Mouse (Mus musculus) skeletal muscle tissue, adult 2 months (tissue): ENCODE data around the gene Dirc2.

ENCODE experiments used
- DNase-seq: peaks from one replicate; pipeline ENCODE4 v3.0.0-alpha.2; 2012; ENCODE audit warnings: low read depth, low spot score

Gene Dirc2

DNA sequence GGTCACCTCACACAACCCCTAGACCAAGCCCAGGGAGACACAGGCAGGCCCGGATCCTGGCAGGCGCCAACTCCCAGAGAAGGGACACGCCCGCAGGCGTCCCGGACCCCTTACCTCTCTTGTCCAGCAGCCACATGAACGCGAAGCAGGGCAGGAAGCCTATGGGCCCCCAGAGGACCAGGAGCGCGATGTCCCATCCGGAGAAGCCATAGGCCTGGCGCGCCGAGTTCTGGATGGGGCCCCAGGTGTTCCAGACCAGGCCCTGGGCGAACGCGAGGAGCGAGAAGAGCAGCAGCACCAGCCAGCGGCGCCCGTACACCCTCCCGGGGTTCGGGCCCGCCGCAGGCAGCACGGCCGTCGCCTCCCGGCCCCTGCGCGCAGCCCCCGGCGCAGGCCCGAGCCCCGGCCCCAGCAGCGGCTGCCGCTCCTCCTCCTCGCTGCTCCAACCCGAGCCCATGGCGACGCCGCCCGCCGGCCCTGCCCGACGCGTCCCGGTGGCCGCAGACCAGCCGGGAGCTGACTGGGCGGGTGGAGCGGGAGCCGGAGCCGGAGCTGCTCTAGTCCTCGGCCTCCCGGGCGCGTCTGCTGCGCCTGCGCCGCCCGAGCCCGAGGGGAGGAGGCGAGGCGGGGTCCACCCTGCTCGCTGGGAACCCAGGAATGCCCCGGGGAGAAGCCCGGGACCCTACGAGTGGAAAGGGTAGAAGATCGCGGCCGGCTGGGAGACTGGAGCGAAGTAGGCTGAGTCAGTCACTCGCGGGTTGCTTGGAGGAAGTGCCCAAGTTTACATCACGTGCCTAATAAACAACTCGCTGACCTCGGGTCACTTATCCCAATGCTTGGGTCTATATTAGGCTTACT is at the start of gene Dirc2:
Gene Dirc2 (minus strand): TSS at position 572 of the 858 bp plus-strand sequence.
- DNase-seq = peak; percentile 72

DNA sequence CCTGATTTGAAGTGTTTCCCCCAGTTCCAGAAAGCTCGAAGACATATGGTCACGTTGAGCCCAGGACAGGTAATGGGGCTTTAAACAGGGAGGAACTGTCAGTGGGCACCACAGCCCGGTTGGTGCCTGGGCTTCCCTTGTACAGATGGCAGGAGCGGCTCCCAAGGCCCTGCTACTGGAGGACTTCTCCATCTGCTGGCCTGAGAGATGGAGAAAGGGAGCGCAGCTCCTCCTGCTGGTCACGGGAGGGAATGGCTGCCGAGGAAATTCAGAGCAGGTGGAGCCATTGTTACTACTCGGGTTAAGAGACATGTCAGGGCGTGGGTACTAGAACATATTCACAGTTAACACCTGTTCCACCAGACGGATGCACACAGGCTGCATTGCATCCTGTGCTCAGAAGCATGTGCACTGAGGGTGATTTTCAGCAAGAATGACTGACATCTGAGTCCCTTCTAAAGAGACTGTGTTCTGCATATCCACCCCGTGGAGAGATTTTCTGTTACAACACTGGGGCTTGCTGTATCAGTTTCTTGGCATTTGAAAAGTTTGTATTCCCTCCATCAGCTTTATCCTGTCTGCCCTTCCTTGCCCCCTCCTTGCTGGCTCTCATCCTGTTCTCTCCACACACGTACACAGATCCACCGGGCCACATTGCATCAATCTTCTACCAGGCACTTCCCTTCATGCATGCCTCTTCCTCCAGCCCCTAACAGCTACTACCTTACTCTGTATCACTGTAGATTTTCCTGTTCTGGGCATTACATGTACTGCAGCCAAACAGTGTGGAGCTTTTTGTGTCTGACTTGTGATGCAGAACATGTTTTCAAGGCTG is 48.3 kb upstream of the Dirc2 start:
- DNase-seq = peak; percentile 67

DNA sequence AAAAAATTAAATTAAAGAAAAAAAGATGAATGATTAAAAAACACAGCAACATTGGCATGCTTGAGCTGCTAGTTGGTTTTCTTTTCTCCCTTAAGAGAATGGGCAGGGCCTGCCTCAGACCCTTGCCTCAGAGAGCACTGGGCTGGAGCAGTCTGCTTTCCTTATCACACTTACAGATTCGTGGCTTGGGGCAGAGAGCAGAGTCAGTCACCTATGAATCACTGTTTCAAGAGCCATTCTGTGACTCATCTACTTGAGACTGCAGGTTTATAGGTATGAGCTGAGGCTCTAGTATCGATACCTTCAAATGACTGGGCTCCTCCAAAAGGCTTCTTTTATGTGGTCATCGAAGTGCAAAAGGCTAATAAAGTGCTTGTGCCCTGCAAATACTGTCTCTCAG is 44.0 kb upstream of the Dirc2 start:
- DNase-seq = no peak

DNA sequence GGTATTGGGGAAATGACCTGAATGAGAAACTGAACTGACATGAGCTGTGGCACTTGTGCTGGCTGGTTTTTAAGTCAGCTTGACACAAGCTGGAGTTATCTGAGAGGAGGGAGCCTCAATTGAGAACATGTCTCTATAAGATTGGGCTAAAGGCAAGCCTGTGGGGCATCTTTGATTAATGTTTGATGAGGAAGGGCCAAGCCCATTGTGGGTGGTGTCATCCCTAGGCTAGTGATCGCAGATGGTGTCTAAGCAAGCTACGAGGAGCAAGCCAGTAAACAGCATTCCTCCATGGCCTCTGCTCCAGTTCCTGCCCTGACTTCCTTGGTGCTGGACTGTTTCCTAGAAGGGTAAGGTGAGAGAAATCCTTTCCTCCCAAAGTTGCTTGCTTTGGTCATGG is 39.7 kb upstream of the Dirc2 start:
- no peak for DNase-seq

DNA sequence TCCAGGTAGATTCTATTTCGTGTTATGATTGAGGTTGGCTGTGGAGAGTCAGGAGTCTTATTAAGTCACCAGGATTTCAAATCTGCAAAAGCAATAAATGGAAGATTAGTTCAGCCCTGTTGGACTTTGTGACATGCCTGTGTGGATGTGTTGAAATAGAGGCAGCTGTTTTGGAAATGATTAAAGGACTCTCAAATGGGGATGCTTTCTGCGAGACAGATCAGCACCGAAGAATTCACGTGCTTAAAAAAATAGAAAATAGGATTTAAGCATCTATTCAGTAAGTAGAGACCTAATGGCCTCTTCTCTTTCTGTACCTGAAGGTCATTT is 38.5 kb upstream of the Dirc2 start:
- DNase-seq = no peak

DNA sequence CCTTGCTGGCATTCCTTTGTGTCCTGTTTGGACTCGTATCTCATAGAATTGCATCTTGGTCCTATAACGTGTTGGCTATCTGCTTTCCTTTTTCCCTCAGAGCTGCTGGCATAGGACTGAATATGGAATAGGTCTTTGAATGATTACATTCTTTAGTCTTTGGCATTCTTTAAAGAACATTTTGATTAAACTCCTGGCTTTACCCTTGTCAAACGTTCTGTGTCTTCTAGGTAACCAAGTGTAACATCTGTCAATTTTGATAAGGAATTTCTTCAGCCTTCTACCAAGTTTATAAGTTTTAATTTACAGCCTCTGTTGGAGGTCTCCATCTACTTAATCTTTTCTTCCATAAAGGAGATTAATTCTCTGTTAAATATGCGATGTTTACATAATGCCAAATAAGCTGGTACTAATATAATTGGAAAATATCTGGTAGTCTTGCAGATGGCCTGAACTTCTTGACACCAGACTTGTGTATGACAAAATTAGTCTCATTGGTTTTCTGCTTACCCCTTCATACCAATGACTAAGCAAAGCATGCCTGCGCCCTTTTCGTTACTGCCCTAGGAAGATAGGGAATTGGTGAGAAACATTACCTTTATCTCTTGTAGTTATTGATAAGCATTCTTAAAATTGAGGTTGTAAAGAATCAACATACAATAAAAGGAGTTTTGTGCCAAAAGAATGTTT is 38.0 kb upstream of the Dirc2 start:
- DNase-seq = no peak

DNA sequence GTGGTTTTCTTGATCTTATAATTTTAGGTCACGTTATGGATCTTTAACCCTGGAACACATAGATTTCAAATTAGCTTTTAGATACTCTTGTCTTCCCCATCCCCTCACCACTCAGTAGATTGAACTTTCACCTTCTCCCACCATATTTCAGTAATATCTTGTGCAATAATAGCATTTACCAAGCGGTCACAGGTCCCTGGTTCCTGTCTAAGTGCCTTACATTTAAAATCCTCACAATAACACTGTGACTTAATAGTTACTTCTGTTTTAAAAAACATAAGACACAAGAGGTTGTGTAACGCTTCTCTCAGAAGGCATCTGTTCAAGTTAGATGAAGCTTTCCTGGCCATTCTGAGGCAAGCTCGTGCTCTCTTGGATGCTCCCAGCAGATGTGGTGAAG is 34.6 kb upstream of the Dirc2 start:
- no peak for DNase-seq

DNA sequence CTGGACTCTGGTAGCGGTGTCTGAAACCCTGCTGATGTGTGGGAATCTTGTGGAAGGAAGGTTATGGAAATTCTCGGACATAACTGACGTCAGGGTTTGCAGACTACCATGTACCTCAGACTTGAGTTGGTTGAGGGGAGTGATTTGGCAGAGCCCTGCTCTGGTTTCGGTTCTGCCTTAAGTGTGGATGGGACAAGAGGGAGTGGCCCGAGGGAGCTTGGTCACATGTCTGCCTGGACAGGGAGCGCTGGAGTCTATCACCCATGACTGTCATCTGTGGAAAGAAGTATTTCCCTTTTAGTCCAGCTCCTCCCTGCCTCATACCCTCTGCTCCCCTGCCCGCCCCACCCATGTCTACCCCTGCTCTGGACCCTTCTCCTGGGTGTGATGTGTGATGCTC is 33.0 kb upstream of the Dirc2 start:
- no peak for DNase-seq

DNA sequence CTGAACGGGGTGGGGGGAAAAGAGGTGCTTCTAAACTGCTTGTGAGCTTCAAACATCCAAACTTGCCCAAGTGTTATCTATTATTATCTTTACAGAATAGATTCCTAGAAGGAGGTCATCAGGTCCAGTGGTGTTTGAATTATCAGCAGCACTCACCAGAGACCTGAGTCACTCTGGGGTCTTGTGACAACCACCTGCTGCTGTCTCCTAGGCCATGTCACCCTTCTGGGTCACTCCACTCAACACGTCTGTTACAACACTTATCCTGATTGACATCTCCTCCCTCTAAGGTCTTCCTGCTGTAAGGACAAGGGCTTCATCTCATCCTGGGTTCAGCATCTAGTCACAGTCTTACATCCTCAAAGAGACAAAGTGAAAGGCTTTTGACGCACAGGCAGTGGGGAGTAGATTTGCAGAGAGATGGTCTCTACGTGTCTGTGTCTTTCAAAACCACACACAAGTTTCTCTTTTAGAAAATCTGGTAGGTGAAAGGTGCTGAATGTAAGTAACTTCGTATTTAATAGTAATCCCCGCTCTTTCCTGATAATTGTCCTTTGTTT is 22.9 kb upstream of the Dirc2 start:
- DNase-seq = no peak

DNA sequence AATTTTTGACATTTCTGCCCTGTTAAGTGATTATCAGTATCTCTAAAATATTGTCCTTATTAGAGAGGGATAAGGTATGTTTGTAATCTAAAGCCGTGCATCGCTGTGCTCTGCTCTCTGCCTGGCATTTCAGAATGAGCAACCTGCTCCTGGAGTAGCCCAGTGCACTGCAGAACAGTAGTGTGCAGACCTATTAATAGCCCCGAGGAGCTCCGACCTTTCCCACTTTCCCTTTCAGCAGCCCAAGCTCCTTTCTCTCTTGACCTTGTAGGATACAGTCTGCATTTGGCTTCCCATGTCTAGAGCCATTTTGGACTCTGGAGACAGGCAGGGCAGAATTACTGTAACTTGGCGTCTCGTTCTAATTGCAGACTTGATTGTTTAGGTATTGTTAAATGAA is 19.2 kb upstream of the Dirc2 start:
- peak; percentile 52 for DNase-seq

DNA sequence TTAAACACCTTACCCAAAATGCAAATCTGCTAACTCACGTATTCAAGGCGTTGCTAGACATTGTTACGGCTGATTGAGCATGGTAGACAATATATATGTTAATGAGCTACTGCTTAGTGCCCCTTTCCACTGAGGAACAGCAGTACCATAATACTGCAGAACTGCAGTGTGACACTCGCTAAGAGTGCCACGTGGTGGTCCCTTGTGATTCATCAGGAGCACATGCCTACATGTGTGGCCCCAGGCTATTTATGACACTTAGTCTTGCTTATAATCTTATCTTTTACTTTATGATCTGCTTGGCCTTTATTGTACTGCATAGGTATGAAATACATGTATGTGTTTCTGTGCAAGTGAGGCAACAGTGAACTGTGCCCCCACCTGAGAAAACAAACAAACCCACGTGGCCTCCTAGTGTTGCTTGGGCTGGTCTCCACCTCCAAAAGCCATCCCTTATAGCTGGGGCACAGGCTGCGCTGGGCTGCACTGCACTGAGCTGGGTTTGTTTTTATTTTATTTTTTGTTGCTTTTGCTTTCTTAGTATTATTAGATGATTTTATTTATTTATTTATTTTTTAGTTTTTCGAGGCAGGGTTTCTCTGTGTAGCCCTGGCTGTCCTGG is 18.5 kb upstream of the Dirc2 start:
- no peak for DNase-seq

DNA sequence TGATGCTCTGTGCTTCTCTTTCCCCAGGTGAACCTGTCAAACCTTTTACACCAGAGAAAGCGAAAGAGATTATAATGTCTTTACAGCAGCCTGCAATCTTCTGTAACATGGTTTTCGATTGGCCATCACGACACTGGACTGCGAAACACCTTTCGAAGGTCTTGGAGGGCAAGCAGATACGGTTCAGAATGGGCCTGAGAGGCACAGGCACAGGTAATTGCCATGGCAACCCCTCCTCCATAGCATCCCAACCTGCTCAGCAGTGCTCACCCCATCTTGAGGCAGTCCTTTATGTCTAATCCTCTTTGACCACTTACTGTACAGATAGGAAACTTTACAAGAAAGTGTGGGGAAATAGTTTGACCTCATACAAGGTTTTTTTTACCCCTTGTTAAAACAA is 18.0 kb upstream of the Dirc2 start:
- DNase-seq = no peak

DNA sequence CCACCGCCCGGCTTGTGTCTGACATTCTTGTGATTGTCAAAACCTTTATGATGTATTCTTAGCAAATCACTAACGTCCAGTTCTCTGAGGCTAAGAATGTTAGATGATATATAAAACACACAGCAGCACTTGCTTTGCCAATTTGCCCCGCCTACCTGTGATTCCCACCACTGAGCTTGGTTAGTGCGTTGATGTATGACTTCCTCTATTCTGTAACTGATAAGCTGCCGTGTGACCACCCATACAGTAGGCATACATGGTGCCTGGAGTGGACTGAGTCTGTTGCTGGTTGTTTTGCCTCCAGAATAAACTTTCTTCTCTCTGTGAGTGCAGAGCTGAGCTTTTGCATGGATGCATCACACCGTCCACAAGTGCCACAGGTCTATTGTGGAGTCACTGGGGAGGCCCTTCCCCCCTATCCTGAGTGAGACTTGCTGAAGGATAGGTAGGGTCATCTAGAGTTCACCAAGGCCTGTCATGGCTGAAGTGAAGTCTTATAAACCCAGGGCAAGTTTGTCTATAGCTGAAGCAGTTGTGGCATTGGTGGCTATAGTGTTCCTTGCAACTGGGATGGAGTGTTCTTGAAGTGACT is 15.1 kb upstream of the Dirc2 start:
- DNase-seq = no peak

DNA sequence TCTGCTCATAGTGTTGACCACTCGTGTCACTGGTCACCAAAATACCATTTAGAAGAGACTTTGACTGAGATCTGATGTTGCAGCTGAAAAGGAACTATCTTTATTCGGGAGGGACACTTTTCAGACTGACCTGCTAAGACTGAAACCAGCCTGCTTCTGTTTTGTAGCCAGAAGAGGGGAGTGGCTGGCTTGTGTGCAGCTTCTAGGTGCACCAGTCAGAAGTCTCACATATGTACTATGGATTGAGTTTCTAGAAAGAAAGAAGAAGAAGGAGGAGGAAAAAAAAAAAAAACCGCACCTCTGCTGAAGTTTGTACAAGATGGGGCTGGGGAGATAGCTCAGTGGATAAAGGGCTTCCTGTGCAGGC is 14.0 kb upstream of the Dirc2 start:
- DNase-seq = no peak

DNA sequence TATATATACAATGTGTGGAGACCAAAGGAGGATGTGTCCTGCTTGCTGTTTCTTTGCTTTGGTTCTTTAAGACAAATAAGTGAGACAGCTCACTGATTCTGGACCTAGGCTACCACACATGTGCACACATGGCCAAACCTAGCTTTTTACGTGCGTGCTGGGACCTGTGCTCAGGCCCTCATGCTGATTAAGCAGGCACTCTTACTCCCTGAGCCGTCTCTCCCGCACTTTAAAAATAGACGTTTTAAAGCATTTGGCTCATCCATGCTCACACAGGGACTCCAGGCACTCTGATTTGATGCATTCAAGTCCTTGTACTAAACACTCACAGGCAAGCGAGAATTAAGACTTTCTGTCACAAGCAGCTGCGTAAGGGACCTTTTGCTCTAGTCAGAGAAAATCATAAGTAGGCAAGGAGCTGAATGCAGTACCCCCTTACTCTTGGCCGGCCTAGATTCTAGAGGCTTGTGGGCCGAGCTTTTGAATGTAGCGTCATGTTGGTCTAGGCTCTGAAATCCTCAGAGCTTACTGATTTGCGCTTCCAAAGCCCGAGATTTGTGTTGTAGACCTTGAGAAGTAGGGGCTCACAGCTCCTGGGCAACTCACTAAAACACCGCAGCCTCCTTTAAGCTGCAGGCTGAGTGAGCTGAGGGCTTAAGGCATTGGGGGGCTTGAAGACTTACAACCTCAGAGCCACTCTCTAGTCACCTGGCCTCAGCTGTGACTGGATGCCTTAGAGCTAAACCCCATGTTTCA is 13.5 kb upstream of the Dirc2 start:
- no peak for DNase-seq

DNA sequence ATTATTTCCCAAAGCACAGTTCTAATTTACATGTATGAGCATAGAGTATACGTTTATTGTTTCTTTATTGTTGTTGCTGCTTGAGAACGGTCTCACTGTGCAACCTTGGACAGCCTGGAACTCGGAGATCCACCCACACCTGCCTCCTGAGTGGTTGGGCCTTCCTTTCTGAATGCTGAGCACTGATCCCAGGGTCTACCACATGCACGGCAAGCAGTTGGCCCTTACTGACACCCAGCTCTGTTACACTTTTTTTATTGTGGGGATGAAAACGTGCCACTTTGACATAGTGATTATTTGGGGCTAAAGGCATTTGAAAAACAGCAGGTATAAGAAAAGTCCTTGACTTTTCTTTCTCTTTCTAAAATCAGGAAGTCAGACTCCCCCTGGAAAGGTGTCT is 12.5 kb upstream of the Dirc2 start:
- DNase-seq = no peak

DNA sequence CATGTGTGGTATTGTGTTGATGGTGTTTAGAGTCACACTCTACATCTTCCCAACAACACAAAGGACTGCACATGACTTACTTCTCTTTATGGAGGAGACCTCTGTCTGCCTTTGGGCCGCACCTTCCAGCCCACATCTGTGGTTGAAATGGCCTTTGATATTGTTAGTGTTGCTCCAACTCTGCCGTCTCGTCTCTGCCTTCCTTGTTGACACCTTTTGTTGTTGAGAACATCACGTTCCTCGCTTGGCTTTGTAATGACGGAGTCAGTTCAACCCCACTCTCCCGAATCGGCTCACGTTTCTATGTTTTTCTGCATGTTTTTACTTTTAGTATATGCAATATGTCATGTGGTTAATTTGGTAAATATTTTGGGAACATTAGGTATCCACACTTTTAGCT is 11.9 kb upstream of the Dirc2 start:
- DNase-seq = no peak

DNA sequence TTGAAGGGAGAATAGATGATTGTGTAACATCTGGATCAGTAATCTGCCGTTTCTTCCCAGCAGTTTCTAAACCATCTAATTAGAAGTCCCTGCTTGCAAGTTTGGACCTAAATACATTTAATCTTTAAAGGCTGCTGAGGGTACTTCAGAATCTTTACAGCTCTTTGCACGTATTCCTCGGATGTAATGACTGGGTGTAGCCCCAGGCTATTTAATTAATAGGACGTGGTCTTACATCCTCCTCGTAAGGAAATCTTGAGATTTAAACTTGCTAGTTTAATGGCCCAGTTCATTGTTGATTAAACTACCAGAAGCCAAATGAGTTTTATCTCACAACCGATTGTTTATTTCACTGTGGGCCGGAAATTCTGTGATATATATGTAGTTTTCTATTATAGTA is 10.5 kb upstream of the Dirc2 start:
- DNase-seq = no peak

DNA sequence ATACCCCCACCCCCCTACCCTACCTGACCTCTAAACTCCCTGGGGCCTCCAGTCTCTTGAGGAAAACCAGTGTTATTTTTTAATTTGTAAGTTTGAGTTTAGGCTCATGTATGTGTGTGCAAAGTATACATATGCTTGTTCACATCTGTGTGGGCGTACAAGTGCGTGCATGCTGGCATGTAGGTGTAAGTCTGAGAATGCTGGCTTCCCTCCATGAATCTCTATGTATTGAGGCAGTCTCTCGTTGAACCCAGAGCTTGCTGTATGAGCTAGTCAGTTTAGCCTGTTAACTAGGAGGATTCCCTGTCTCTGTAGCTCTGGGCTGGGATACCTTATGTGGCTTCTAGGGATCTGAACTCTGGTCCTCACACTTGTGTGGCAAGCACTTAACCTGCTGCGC is 8.6 kb upstream of the Dirc2 start:
- no peak for DNase-seq

DNA sequence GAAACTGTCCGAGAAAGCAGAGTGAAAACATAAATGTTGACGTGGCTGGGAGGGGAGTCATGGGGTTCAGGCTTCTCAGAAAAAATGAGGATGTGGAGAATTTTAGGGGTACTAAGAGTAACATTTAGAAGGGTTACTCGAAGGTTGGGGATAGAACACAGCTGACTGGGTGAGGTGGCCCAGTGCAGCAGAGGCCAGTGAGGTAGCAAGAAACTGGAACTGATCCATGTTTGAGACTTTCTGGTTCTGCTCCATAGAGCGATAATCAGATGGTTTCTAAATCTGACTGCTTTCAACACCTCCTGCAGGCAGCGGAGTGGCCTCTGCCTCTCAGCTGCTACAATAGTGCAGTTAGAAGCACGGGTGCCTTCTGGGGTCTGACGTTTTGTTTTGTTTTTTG is 7.6 kb upstream of the Dirc2 start:
- no peak for DNase-seq

DNA sequence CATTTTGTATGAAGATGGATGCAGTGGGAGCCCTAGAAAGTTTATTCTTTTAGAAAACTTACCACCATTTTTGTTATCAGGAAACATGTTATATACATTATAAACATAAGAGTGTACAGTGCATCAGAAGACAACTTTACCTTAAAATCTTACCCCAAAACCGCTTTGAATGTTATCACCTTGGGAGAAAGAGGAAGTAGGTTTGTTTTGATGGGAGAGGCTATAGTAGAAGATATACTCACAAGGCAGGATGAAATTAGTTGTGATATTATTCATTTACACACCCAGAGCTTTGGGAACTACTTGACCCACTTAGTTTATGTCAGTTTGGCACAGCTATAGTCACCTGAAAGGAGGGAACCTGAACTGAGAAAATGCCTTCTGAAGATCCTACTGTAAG is 6.7 kb upstream of the Dirc2 start:
- DNase-seq = no peak
